Mouse (Mus musculus): Measurements from ENCODE around the gene Ahsa1.
"Not testable (repeated sequence)": the region's sequence is repeated elsewhere in the genome, so short reads cannot be mapped to it uniquely, and the experiment has no call there.

Gene Ahsa1

DNA sequence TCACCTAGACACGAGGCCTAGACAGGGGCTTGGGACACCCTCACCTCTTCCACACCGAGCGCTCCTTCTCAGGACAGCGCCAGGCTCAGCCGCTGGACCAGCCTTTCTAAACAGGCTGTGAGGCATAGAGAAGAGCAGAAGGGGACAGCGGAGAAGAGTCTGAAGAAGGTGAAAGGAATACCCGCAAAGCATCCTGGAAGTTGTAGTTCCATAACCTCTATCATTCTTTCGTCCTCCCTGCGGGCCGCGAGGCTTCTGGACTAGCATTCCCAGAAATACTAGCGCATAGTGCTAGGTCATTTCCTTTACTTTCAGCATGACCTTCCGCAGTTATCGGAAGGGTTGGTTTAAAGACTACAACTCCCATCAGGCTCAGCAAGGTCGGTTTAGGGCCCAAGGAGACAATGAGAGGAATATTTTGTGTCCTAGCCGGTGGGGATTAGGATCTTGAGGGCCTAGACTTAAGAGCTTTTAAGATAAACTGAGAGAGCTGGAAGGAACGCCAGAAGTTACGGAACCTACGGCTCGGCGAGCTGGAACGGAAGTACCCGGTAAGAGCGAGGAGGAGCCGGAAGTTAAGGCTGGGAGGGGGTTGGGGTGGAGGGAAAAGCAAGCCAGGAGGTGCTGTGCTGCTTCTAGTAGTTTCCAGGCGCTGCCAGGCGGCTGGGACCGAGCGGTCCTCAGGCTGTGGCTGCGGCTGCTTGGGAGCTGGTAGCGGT lies at the start of gene Ahsa1, which contains the start of gene Vipas39:
Gene Ahsa1 (plus strand): TSS at position 372 of the 719 bp plus-strand sequence.
Gene Vipas39 (minus strand): TSS at position 149 of the 719 bp plus-strand sequence.
- DNase-seq (ENCODE audit: low read depth, low spot score): peak; percentile 97

DNA sequence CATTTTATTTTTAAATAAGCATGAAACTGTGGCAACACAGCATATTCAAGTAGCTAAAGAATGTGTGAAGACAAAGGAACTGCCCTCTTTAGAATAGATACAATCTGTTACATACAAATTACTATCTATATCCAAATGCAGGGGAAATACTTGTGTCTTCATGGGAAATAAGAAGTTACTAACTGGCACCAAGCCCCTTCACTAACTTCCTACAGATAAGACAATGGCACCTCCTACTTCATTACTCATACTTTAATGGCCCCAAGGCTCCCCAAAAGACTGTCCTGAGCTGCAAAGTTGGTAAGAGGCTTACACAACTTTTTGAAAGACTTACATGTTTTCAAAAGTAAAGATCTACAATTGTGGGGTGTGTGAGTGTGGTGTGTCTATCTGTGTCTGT lies 48.7 kb upstream of the Ahsa1 start:
- DNase-seq (ENCODE audit: low read depth, low spot score): no peak

DNA sequence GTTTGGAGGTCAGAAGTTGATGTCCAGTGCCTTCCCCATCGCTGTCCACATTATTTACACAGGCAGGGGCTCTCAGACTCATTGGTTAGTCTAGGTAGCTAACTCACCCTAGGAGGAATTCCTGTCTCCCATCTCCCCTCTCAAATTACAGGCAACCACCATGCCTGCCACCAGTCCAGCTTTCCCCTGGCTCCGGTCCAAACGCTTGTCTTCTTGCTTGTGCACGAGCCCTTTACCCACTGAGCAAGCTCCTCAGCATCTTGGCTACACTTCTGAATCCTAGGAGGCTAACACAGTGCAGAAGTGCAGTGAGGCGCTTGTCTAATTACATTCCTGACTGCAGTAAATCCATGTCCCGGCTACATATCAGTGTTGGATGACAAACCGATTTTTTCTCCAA lies 46.9 kb upstream of the Ahsa1 start:
- no peak for DNase-seq (ENCODE audit: low read depth, low spot score)

DNA sequence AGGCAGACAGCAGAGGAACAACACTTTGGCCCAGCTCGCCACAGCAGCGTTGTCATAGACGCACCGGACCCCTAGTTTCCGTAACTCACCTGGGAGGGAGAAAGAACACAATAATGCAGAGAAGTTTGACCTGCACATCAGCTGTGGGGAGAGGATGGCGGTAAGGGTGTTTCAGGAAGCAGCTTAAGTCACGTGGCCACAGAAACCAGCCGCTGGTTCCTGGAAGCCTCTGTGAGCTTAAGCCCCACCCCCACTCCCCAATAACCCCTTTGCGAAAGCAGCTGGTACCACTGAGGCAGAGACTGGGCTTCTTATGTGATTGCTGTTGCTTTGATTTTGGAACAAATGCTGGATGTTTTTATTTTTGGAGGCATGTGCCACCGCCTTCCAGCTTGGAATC lies 41.3 kb upstream of the Ahsa1 start:
- peak; percentile 72 for DNase-seq (ENCODE audit: low read depth, low spot score)

DNA sequence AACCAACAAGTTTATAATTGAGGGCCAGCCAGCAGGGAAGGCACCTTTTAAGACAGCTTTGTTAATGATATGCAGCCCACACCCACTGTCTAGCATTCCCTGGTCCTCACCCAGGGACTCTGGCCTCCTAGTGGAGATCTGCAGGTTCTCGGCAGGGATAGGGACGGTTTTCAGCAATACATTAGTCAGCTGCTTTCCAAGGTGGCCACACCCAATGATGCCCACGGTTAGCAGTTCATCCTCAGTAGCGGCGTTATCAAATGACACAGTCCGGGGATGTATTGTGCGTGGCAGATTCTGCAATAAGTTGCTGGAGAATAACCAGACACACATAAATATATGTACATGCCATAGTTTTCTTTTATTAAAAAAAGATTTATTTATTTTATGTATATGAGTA lies 39.5 kb upstream of the Ahsa1 start:
- DNase-seq (ENCODE audit: low read depth, low spot score): peak; percentile 89

DNA sequence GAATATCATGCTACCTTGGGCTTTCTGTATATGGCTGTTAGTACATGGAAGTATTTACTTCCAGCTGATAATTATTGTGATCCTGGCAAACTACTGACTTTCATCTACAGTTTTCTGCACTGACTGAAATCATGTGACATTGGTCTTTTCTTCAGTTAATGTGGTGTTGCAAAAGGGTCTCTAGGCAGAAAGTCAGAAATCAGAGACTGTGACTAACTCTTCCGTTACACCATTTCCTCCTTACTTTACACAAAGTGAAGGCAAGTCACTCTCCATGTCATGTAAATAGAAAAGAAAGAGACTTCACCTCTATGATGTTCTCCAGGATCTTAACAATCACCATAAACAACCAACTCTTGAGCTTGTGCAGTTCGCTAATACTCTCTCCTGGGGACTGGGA lies 36.6 kb upstream of the Ahsa1 start:
- DNase-seq (ENCODE audit: low read depth, low spot score): no peak

DNA sequence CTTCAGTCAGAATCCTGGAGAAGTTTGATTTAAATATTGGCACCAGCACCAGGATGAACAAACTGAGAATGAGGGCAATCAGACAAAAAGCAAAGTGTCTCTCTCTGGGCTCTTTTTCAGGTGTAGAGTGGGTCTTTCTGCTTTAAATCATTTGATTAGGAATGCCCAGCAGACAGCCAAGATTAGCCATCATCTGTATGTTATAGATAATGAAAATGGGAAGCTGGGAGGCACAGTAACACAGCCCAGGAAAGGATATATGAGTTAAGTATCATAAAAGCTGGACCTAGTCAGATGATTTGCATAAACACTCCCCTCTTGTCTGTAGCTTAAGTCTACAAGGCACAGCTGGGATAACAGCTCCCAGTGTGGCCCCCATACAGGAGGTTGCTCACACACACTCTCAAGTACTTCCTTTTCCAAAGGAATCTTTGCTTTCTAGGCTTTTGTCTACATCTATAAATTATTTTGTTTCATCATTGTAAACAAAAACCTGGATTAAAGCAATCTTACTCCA lies 35.8 kb upstream of the Ahsa1 start:
- no peak for DNase-seq (ENCODE audit: low read depth, low spot score)

DNA sequence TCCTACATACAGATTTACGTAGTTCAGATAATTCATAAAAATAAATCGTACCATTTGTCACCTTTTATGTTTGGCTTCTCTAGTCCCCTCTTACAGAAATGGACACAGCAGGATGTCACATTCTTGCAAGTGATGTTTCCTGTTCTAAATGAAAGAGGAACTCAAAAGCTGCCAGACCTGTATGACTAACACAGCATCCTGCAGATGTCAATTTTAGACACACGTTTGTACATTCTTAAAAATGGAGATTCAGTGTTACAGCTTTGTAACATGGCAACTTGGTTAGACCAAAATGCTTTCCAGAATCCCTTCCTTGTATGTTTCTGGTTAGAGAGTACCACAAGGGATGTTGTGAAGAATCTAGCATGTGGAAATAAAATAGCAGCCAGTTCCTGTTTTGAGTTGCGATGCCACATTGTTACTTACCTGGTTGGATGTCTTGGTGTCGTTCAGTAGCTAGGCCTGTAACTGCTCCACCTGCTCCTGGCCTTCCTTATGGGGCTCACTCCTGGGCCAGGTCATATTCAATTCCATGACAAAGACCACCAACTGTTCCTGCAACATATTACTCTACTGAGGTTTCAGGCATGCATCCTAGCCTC lies 29.3 kb upstream of the Ahsa1 start:
- no peak for DNase-seq (ENCODE audit: low read depth, low spot score)

DNA sequence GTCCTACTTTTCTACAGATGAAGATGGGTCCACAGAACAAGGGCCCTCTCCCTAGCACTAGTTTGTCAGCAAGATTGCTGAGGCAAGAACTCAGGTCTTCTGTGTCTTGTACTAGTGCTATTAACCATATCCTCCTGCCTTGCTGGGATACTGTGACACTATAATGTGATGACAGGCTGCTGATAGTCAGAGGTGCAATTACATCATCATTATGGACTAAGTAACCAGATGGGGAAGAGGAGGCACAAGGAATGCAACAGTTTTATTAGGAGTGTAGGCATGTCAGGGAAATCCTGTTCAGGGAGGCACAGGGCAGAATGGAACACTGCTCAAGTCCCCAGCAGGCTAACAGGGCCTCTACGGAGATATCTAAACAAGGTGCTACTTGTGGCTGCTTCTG lies 27.6 kb upstream of the Ahsa1 start, which contains the start of gene Noxred1:
Gene Noxred1 (minus strand): TSS at position 101 of the 400 bp plus-strand sequence.
- DNase-seq (ENCODE audit: low read depth, low spot score): no peak

DNA sequence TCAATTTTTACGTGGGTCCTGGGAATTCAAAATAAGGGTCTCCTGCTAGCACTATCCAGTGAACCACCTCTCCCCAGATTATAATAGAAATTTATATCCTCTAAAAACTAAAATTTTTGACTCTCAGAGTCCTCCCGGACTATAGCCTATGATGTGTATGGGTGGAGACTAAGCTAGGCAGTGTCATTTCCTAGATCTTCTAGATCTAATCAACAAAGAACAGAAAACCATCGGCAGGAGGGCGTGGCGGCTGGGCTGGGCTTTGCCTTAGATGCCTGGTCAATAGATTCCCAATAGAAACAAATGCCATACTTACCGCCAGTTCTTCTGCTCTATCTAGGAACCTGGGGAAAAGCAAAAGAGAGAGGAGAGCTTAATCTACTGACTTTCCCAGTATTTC lies 16.1 kb upstream of the Ahsa1 start:
- no peak for DNase-seq (ENCODE audit: low read depth, low spot score)

DNA sequence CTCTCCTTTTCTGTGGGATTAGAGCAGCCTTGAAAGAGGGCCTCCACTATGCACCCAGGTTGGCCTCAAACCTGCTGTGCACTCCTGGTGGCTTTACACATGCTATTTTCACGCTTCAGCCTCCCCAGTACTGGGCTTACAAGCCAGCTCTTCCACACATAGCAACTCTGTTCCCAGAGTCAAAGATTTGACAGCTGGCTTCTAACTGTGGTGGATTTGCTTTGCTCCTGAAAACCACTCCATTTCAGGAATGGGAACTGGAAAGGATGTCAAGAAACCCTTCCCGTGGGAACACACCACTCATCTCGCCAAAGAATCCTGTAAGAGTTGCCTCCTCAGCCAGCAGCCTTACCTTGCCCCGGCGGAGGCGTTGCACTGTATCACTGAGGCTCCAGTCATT lies 12.4 kb upstream of the Ahsa1 start:
- no peak for DNase-seq (ENCODE audit: low read depth, low spot score)

DNA sequence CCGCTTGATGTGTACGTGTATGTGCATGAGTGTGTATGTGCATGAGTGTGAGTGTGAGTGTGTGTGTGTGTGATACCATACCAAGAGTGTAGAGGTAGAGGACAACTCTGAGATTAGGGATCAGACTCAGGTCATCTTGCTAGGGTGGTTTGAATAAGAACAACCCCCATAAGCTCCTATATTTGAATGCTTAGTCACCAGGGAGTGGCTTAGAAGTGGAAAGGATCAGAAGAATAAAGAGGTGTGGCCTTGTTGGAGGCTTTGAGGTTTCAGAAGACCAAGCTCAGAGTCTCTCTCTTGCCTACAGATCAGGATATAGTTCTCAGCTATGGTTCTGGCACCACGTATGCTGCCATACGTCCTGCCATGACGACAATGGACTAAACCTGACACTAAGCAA lies 9.7 kb upstream of the Ahsa1 start:
- no peak for DNase-seq (ENCODE audit: low read depth, low spot score)

DNA sequence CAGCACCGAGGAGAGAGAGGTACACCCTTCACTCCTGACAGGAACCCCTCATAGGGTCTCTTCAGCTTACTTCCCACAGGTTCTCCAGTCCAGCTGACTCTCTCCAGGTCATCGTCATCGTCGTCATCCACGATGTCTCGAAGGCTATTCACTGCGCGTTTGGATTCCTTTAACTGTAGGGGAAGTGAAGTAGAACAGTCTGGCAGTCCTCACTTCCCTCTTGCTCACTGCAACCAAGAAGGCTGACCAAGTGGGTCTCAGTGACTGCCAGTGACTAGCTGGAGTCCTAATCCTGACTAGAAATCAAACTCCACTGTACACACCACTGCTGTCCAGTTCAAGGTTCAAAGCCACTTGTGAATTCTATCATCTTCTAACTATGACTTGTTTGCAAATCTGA lies 5.7 kb upstream of the Ahsa1 start:
- DNase-seq (ENCODE audit: low read depth, low spot score): no peak

DNA sequence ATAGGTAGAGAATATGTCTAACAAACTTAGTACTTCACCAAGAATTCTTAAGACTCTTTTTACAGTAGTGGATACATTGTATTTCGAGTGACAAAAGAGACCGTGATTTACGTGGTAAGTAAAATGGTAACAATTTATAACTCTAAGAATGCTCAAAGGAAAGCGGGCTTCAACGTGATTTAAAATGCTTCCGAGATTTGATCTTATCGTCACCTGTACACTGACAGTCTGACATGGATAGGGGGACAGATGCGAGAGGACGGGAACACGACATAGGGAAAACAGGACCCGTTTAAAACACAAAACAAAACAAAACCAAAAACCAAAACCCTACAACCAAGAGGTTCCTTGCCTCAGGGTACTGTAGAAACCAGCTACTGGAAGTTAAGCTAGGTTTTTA lies 835 bp upstream of the Ahsa1 start:
- DNase-seq (ENCODE audit: low read depth, low spot score): no peak

DNA sequence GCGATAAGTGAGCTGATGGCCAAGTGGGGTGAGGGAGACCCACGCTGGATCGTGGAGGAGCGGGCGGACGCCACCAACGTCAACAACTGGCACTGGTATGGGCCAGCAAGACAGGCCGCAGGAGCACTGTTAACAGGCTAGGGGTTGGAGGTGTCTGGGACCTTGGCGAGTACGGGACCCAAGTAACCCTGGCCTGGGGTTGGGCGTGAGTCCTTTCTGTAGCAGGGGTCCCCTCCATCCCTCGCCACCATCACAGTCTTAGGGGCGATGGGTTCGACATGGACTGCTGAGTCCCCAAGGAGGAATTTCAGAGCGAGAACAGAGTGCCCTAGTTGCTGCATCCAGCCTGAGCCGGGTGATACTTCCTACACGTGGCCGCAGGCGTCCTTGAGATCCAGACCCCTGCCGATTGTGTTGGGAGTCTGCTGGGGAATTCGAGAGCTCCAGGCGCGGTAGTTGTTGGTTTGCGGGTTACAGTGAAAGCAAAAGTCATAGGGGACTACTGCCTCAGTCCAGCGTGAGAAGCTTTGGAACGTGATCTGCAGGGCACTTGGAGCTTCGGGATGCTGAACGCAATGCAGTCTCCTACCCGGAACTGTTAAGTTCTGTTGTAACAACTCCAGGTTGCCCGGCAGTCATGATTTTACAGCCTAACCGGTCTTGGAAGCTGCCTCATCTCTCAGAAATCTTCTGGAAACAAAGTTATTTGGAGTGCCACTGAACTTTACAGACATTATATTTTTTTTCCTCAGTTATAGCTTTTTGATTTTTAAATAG lies 736 bp downstream of the Ahsa1 start:
- DNase-seq (ENCODE audit: low read depth, low spot score): peak; percentile 75

DNA sequence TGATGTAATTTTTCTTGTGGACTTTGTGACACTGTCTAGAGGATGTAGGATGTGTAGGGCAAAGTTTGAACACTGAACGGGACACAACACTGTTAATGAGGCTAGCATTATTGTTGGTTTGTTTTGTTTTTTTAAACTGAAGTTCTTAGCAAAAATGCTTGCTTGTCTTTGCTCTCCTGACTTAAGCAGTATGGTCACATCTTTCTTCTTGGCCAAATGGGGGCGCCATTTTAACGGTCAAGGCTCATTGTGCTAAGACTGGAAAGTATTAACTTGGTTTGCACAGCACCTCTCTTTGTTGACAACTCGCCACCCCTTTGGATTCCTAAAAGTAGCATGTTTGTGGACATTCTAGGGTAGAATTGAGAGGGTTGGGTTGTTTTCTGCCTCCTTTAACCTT lies 1.4 kb downstream of the Ahsa1 start:
- peak; percentile 75 for DNase-seq (ENCODE audit: low read depth, low spot score)

DNA sequence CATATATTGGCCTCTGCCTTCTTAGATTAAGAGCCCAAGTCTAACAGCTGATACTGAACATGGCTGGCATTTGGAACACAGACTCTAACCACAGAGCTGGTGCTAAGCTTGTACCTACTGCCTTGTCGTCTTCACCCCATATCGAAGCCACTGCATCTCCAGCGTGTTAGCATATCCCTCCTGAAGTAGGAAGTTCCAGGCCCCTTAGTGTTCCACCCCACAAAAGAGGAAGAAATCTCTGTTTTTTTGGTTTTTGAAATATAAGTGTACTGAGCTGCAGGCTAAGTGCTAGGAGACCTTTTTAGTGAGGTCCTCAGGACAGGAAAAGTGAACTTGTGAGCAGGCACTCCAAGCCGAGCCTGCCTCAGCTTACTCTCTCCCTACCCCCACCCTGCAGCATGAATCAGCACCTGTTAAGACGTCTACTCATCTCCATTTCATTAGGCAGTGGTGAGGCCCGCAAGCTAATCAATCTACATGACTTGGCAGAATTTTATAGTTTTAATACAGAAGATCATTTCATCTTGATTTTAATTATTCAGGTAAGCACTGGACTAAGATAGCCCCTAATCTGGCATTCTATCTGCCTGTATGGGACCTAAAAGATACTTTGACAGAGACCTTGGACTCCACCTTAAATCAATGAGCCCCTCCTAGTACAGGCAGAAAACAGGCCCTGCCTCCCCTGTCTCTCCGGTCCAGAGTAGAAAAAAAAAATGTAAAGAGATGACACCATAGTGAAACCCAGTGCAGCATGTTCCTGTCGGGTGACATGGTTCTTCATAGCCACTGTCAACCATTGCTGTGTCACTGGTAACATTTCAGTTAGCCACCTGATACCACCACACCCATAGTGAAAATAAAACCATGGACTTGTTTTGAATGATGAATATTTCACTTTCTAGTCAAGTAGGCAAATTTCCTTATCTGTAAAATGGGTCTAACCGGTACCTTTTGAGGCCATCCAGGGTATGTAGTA lies 8.9 kb downstream of the Ahsa1 start:
- DNase-seq (ENCODE audit: low read depth, low spot score): no peak

DNA sequence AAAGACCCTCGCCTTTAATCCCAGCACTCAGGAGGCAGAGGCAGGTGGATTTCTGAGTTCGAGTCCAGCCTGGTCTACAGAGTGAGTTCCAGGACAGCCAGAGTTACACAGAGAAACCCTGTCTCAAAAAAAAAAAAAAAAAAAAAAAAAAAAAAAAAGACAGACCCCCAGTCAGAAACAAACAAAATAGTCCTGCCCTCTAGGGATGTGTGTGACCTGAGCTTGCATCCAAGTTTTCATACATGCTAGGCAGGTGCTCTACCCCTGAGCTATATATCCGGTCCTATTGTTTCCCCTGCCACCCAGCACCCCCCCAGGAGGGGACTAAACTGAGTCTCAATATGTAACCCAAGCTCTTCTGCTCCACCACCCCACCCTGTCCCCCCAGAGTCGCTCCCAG lies 11.0 kb downstream of the Ahsa1 start:
- not testable (repeated sequence) for DNase-seq (ENCODE audit: low read depth, low spot score)

DNA sequence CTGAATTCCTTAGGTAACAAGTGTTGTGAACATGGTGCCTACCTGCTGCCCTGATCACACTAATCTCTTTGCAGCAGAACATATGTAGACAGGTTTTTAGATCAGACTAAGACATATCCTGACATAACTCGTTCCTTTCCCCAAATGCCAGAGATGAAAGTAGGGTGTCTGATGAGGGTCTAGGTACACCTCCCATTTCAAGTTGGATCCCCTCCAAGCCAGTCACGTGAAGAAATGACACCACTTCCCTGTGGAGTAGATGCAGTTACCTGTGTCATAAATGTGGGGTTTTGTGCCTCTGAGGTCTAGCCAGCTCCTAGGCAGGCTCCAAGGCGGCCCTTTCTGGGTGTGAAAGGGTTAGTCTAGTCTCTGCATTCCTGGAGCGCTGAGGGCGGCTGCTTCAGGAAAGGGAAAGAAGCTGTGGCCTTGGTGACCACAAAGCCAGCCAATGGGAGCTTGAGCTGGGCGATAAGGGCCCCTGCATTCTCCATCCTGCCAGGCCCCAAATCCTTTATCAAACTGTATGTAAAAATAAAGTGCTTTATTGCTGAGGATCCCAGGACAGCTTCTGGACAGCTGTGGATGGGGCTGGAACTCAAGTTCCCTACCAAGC lies 11.9 kb downstream of the Ahsa1 start:
- peak; percentile 67 for DNase-seq (ENCODE audit: low read depth, low spot score)

DNA sequence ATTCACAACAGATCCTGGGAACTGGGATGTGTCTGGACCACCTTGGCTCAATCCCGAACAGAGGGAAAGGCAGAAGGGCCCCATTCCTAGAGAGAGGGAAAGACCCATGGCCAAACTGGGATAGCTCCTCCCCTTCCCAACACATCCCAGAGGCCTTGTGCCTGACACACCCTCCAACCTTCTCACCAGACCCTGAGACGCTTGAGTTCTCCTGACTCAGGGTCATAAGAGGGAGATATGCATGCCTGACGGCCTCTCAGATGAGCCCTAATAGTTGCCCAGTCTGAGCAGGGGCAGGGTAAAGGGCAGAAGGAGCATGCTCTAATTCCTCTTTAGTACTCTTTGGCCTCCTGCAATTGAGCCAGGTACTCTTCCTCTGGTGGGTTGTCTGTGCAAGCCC lies 13.1 kb downstream of the Ahsa1 start:
- DNase-seq (ENCODE audit: low read depth, low spot score): peak; percentile 69

DNA sequence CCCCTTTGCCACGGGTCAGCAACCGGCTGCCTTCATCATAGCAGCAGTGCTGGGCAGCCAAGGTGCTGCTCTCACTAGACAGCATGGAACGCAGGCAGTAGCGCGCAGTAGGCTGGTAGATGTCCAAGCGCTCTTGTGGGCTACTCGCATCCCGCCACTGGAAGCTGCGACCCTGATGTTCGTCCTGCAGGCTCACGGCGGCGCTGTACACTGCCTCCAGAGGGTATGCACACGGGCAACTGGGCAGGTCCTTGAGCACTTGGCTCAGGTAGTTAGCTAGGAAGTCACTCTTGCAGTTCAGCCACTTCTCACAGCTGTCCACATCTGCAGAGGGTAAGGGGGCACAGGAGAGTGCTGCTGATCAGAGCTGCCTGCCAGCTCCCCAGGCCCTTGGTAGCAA lies 13.6 kb downstream of the Ahsa1 start:
- peak; percentile 84 for DNase-seq (ENCODE audit: low read depth, low spot score)
